Mouse (Mus musculus) effector memory CD4-positive, alpha-beta T cell, adult 5 months (primary cell): ENCODE measurements around the gene Acp1. TPM values are rescaled to one million over a fixed set of nuclear protein-coding genes. Genes with fewer than 3 reads are reported as not detected.

Source experiments
- polyA plus RNA-seq: library from polyadenylated mRNA; unstranded; fragments of 100-300 nt; shearing (Covaris generic); gene quantifications from one replicate; pipeline ENCODE4 v1.2.1, GENCODE M21; 2017

The Acp1 gene
- 28.5 TPM for polyA plus RNA-seq

GRCm38 (mm10) chr12:30911261-30912047, at the start of gene Acp1, which contains the start of gene Sh3yl1:
Acp1 (minus strand) TSS chr12:30911589.
Sh3yl1 (plus strand) TSS chr12:30911668.

DNA sequence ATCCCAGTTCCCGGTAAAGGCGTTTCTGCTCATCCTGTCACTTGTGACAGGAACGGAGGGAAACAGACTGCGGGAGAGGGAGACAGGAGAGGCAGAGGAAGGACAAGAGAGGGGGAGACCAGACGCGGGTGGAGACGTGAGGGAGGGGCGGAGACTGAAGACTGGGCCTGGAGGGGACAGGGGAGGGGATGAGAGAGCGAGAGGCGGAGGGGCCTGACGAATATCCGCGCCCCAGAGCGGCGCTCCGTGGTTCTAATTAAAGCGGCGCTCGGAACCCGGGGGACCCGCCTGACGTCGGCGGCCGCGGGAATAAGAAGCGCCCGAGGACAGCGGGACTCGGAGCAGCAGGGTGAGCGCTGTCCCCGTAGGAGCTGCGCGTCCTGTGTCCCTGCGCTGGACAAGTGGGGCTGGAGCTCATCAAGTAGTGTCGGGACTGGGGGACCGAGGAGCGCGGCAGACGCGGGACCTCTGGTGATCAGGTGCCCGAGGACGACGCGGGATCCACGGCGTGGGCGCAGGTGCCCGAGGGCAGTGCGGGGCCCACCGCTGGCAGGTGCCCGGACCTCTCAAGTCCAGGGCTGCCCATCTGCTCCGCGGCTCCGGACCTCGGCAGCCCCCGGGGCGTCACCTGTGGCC, 27.3 kb downstream of the Acp1 start, which contains the start of gene Alkal2:
TSS of gene Alkal2 (plus strand) at position 337 of the 636 bp plus-strand sequence.

Other genes with a start within 250 kb of the Acp1 start
- not detected for gene Alkal2, start 27.3 kb downstream of the Acp1 start, polyA plus RNA-seq
- 0.85 TPM for gene Sh3yl1, start 79 bp upstream of the Acp1 start, polyA plus RNA-seq
- not detected for gene Fam110c, start 162.3 kb upstream of the Acp1 start, polyA plus RNA-seq